Mouse (Mus musculus) thymus, postnatal 14 days (tissue): ENCODE data around the gene Aspscr1.

Experiments used
- DNase-seq: peaks from one replicate; pipeline ENCODE4 v3.0.0; 2021

Aspscr1 gene

DNA sequence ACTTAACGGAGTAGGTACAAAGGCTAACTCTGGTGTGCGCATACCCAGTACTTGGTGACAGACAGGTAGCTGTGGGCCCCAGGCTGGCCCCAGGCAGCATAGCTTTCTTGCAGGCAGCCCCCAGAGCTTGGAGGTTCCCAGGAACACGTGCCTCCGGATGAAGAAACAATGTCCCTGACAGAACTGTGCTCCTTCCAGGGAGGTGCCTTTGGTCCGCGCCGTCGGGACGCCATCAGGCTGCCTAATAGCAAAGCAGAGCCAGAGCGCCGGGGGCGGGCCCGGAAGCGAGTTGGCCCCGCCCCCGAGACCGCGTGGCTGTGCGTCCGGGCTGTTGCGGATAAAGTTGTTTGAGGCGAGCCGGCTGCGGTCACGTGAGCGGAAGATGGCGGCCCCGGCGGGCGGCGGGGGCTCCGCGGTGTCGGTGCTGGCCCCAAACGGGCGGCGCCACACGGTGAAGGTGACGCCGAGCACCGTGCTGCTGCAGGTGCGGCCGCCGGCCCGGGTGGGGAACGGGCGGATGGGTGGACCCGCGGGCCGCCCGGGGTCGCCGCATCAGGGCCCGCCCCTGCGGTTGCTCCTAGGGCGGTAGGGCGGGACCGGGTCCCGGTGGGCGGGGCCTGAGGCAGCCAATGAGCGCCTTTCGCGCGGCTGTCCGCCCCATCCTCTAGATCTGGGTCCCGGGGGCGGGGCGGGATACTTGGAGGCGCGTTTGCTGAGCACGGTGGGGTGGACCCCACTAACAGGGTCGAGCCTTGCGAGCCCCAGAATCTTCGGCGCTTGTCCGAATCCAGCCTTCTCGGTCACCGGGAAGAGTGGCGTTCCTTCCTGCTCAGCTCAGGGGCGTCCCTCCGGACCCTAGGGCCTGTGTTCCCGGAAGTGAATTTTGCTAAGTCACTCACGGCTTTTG, at the start of gene Aspscr1:
Gene Aspscr1 (plus strand): TSS at position 287 of the 907 bp plus-strand sequence.
- peak; percentile 98 for DNase-seq

GRCm38 (mm10) chr11:120623961-120624679, 48.7 kb upstream of the Aspscr1 start:
- peak; percentile 86 for DNase-seq

GRCm38 (mm10) chr11:120624680-120625111, 48.1 kb upstream of the Aspscr1 start:
- DNase-seq, result peak; percentile 92

DNA sequence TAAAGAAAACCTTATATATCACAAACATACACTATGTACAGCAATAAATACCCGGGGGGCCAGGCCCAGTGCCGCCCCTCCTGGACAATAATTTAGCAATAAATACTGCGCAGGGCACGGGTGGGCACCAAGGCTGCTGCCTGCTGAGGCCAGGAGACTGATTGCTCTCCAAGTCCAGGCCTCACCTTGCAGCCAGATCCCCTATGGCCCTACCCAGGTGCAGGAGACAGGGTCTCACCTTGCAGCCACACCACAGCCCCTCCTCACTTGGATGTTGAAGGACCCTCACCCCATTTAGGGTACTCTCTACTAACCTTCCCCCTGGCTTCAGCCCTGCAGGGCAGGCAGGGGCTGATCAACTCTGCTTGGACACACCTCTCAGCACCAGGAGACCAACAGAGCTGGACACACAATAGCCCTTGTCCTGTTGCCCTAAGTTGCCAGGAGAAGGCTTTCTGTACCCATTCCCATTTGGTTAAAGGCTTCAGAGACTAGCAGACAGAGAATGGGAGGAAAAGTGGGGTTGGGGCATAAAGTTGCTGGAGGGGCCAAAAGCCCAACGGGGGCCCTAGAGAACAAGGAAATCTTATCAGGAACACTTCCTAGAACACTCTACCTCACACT, 47.5 kb upstream of the Aspscr1 start, which contains the start of gene Sirt7:
Gene Sirt7 (minus strand): TSS at position 89 of the 624 bp plus-strand sequence.
- DNase-seq, result no peak

DNA sequence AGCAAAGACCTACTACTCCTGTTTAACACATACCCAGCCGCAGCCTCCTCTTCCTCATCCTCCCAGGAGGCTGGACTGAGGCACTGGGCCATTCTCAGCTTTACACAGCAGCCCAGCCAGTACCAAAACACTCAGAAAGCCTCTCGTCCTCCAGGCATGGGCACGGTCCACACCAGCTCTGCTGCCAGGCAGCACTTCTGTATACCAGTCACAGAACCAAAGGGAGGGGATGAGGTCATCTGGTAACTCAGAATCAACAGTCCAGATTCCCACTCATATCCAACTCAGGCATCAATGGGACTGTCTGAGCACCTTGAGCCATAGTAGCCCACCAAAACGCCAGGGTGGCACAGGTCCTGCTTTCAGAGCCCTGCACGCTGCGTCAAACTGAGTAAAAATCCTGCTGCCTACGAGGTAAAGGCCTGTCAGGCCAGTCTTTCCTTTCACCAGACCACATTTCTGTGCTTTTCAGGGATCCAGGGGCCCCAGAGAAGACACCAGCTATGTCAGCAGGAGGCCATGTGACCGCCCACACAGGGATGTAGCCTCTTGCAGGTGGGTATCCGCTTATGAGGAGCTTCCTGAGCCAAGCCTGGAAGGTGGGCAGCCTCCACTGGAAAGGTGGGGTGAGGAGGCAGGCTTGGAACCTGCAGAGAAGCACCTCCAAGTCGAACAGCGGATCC, 45.8 kb upstream of the Aspscr1 start:
- no peak for DNase-seq

- peak; percentile 77 for DNase-seq
Measured at GRCm38 (mm10) chr11:120627468-120628300, 45.1 kb upstream of the Aspscr1 start.

GRCm38 (mm10) chr11:120628601-120629340, 44.0 kb upstream of the Aspscr1 start:
- DNase-seq, result no peak

DNA sequence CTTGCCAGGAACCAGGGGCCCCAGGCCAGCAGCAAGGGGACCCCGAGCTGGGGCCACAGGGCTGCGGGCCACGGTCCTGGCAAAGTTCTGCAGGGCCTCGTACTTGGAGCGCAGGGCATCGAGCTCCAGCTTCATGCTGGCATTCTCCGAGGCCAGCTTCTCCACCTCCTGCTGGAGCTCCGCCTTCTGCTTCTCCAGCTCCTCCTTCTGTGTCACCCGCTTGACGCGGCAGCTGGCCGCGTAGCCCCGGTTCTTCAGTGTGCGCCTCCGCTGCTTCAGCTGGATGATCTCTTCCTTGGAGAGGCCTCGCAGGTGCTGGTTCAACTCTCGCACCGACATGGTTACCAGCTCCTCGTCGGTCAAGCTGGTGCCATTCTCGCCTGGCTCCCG, 43.4 kb upstream of the Aspscr1 start:
- DNase-seq, result peak; percentile 83

- no peak for DNase-seq
Measured at GRCm38 (mm10) chr11:120629911-120630310, 42.9 kb upstream of the Aspscr1 start.

- DNase-seq, result no peak
Measured at GRCm38 (mm10) chr11:120630401-120630871, 42.3 kb upstream of the Aspscr1 start.

DNA sequence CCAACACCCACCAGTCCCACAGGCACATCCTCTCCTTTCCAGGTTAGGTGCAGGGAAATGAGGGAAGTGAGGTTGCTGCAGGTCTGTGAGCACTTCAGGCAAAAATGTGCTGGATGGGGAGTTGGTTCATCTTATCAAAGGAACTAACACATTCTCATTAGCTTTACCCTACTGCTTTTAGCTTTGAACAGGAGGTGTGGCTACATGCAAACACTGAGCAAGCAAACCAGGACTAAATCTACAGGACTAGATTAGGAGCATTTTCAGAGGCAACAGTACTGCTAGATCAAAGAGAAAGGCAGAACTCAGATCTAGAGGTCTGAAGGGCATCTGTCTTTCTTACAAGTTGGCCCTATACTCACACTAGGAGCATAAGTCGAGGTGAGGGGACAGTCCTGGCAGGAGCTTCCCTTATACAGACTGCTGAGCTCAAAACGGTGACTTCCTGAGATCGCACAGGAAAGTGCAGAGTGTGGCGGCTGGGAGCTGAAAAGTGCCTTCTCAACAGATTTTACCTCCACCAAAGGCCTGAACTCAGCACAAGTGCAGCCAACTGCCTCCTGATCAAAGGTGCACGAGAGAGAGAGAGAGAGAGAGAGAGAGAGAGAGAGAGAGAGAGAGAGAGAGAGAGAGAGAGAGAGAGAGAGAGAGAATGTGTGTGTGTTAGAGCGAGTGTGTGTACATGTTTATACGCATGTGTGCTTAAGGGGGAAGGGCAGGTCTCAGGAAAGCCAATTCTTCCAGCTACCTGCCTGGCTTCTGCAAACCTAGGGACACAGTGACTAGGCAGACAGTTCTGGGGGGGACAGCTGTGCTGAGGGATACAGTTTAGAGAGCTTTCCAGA, 41.7 kb upstream of the Aspscr1 start:
- DNase-seq, result peak; percentile 50

DNA sequence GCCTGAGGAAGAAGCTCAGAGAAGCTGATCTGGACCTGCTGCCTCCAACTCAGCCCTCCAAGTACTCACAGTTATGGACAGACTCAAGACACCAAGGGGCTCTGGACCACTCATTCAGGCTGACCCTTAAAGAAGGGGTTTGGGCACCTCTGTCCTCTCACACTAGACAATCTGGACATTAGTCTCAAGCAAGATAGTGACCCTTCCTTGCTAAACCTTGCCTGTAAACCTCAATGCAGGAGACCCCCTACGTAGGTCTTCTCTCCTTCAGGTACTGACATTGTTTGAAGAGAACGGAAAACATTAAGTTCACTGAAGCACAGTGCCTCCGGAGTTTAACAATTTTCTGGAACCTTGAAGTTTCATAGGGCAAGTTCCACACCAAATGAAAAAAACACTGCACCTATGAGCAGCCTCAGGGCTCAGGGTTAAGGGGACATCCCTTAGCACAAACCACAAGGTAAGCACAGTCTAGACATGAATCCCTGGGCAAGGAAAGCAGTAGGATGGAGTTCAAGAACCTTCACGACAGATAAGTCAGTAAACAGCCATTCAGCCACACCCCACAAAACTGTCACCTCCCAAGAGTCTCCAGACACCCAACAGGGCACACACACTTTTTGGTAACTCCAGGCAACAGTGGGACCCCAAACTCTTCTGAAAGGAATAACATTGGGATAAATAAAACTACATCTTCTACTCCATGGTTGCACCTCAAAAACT, 40.9 kb upstream of the Aspscr1 start:
- no peak for DNase-seq

- peak; percentile 60 for DNase-seq
Measured at GRCm38 (mm10) chr11:120632559-120633519, 39.9 kb upstream of the Aspscr1 start.

DNA sequence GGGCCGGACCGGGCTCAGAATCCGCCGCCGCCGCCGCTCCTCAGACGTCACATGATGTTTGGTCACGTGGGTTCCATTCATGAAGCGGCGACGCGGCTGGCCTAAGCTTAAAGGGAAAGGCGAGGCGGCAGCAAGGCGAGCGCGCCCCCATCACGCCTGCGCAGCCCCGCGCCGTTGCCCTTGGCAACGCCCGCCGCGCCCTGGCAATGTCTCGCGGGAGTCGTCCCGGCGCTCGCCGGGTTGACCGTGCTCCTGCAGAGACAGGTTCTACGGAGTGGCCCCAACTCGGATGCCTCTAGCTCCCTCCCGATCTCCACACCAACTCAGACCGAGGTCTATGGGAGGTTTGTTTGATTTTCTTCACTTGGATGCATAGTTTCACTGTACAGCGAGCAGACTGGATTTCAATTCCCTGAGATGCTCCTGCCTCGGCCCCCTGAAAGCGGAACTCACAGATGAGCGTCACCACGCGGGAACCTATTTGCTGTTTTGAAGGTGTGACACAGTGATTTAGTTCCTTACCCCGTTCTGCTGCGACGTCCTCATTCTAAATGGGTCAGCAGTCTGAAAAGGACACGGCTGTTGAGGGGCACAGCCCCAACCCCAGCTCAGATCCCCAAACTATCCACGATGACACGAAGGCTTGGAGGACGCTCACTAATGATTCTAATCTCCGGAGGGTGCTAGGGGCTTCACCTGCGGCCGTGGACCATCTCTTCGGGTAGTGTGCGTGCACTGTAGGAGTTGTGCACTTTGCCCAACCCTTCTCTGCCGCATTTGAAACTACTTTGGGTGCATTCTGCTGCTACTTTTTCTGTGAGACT, 39.0 kb upstream of the Aspscr1 start, which contains the start of gene Mafg:
Gene Mafg (minus strand): TSS at position 81 of the 824 bp plus-strand sequence.
- DNase-seq, result peak; percentile 91

- DNase-seq, result no peak
Measured at GRCm38 (mm10) chr11:120634810-120635209, 38.0 kb upstream of the Aspscr1 start.

DNA sequence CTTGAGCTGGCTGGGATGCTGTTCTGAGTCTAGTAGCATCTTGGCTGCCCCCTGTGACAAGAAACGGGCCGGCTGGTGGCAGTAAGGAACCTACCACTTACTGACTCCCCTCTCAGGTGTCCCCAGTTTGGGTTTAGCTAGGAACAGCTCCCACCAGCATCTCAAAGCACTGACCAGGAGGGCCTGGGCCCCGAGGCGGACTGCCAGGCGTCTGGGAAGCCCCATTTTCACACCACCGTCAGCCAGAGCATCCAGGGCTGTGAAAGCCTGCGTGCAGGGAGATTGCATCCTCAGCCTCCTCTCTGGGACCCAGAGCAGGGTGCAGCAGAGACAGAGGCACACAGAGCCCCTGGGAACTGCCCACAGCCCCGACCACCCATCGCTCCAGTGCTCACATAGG, 31.5 kb upstream of the Aspscr1 start:
- DNase-seq, result no peak

- no peak for DNase-seq
Measured at GRCm38 (mm10) chr11:120641869-120642268, 30.9 kb upstream of the Aspscr1 start.
